Mouse (Mus musculus) embryonic facial prominence, embryonic 10.5 days (tissue): ENCODE measurements around the gene Zfp213. TPM values are rescaled to one million over a fixed set of nuclear protein-coding genes. Genes with fewer than 3 reads are reported as not detected.
"Not testable (repeated sequence)": the region's sequence is repeated elsewhere in the genome, so short reads cannot be mapped to it uniquely, and the experiment has no call there.

Experiments
- DNase-seq: peaks from one replicate; pipeline ENCODE4 v3.0.0-alpha.2; 2017; ENCODE audit warnings: low spot score
- H3K27ac ChIP-seq: fragments of 300-500 bp; sonication (generic); replicated peaks from 2 replicates; pipeline ENCODE4 v1.5.1; 2016; ENCODE audit warnings: mild to moderate bottlenecking
- H3K27me3 ChIP-seq: fragments of 300-500 bp; sonication (generic); replicated peaks from 2 replicates; pipeline ENCODE4 v1.6.1; 2016; ENCODE audit warnings: low read depth, mild to moderate bottlenecking; ENCODE audit not compliant: poor library complexity, severe bottlenecking
- H3K36me3 ChIP-seq: fragments of 300-500 bp; sonication (generic); replicated peaks from 2 replicates; pipeline ENCODE4 v1.6.1; 2016; ENCODE audit warnings: mild to moderate bottlenecking, moderate library complexity
- H3K4me1 ChIP-seq: fragments of 300-500 bp; sonication (generic); 2 replicates; pipeline ENCODE4 v1.6.1; 2016
- H3K4me3 ChIP-seq: fragments of 300-500 bp; sonication (generic); 2 replicates; pipeline ENCODE4 v1.5.1; 2016; ENCODE audit warnings: mild to moderate bottlenecking, moderate library complexity
- H3K9me3 ChIP-seq: fragments of 300-500 bp; sonication (generic); 2 replicates; pipeline ENCODE4 v1.6.1; 2016; ENCODE audit warnings: mild to moderate bottlenecking
- WGBS: fragments of 180-500 bp; shearing (Covaris S2); methylation state at CpG from one replicate; pipeline ENCODE4 v1.1.7; 2016; 5-methylcytosine and 5-hydroxymethylcytosine counted together
- polyA plus RNA-seq: library from polyadenylated mRNA; unstranded; fragments of >200 nt; fragmentation: Nextera tagmentation; extraction: Ambion mirVana; gene quantifications from 2 replicates; pipeline ENCODE4 v1.2.1, GENCODE M21; 2016

Gene Zfp213
- polyA plus RNA-seq, 1 experiment from 2014 or later = 27.2 TPM

- no peaks in the 10 kb centered on the region for H3K36me3 ChIP-seq
- no peaks in the 10 kb centered on the region for H3K9me3 ChIP-seq
- H3K27me3 ChIP-seq = peaks cover 52% of the 10 kb centered on the region
- H3K27ac ChIP-seq = no peak overlapping the region
- peaks cover 43% of the 10 kb centered on the region for H3K4me1 ChIP-seq
- 26% methylated on average over 3 of the region's 3 CpGs for WGBS
- H3K4me3 ChIP-seq = peak overlapping the region; percentile 44
- no peak for DNase-seq
Measured at GRCm38 (mm10) chr17:23540106-23540505, 23.9 kb downstream of the Zfp213 start.

- Histone ChIP-seq H3K36me3 (no peaks in the 10 kb centered on the region), H3K4me1 (peaks cover 46% of the 10 kb centered on the region), H3K9me3 (no peaks in the 10 kb centered on the region), H3K27ac (no peak overlapping the region), H3K4me3 (no peak overlapping the region), H3K27me3 (peaks cover 55% of the 10 kb centered on the region)
- peak; percentile 6 for DNase-seq
- 88% methylated on average over 5 of the region's 5 CpGs for WGBS
Measured at GRCm38 (mm10) chr17:23539608-23540007, 24.4 kb downstream of the Zfp213 start.

GRCm38 (mm10) chr17:23538299-23539015 lies 25.6 kb downstream of the Zfp213 start:
- H3K4me1 ChIP-seq = peaks cover 44% of the 10 kb centered on the region
- no peaks in the 10 kb centered on the region for H3K9me3 ChIP-seq
- no peak overlapping the region for H3K27ac ChIP-seq
- H3K4me3 ChIP-seq = peak overlapping the region; percentile 55
- 7% methylated on average over 21 of the region's 21 CpGs for WGBS
- no peaks in the 10 kb centered on the region for H3K36me3 ChIP-seq
- peak; percentile 57 for DNase-seq
- peaks cover 62% of the 10 kb centered on the region for H3K27me3 ChIP-seq

GRCm38 (mm10) chr17:23537554-23538255 lies 26.3 kb downstream of the Zfp213 start:
- Histone ChIP-seq H3K4me1 (peaks cover 36% of the 10 kb centered on the region), H3K36me3 (no peaks in the 10 kb centered on the region), H3K9me3 (no peaks in the 10 kb centered on the region), H3K27ac (no peak overlapping the region), H3K4me3 (peak overlapping the region; percentile 55), H3K27me3 (peaks cover 62% of the 10 kb centered on the region)
- peak; percentile 50 for DNase-seq
- WGBS = 6% methylated on average over 27 of the region's 27 CpGs

GRCm38 (mm10) chr17:23535046-23535788 lies 28.8 kb downstream of the Zfp213 start:
- H3K36me3 ChIP-seq, H3K27ac ChIP-seq, H3K9me3 ChIP-seq: not testable (repeated sequence)
- peak overlapping the region; percentile 40 for H3K4me3 ChIP-seq
- peaks cover 17% of the 10 kb centered on the region for H3K4me1 ChIP-seq
- peak; percentile 64 for DNase-seq
- 1% methylated on average over 18 of the region's 29 CpGs for WGBS
- H3K27me3 ChIP-seq = peaks cover 48% of the 10 kb centered on the region

- not testable (repeated sequence) for H3K27ac ChIP-seq, H3K9me3 ChIP-seq, H3K36me3 ChIP-seq
- 5% methylated on average over 11 of the region's 23 CpGs for WGBS
- Histone ChIP-seq H3K27me3 (peaks cover 34% of the 10 kb centered on the region), H3K4me3 (peak overlapping the region; percentile 29; the same call in 1 of the 2 replicates), H3K4me1 (peaks cover 14% of the 10 kb centered on the region)
- peak; percentile 18 for DNase-seq
Measured at GRCm38 (mm10) chr17:23533591-23534490, 30.2 kb downstream of the Zfp213 start.

GRCm38 (mm10) chr17:23531408-23531807 lies 32.6 kb downstream of the Zfp213 start:
- not testable (repeated sequence) for H3K4me1 ChIP-seq, H3K4me3 ChIP-seq, H3K36me3 ChIP-seq, H3K9me3 ChIP-seq, DNase-seq, H3K27ac ChIP-seq
- H3K27me3 ChIP-seq = peaks cover 12% of the 10 kb centered on the region
- WGBS = 25% methylated on average over 1 of the region's 1 CpGs

- not testable (repeated sequence) for H3K4me3 ChIP-seq, H3K27ac ChIP-seq, H3K4me1 ChIP-seq, H3K9me3 ChIP-seq, H3K36me3 ChIP-seq, DNase-seq, H3K27me3 ChIP-seq
- 74% methylated on average over 30 of the region's 30 CpGs for WGBS
Measured at GRCm38 (mm10) chr17:23522941-23523732, 40.9 kb downstream of the Zfp213 start.

GRCm38 (mm10) chr17:23518701-23519423 lies 45.2 kb downstream of the Zfp213 start:
- H3K9me3 ChIP-seq = peaks cover 14% of the 10 kb centered on the region
- no peaks in the 10 kb centered on the region for H3K4me1 ChIP-seq
- H3K27me3 ChIP-seq = no peaks in the 10 kb centered on the region
- H3K4me3 ChIP-seq = no peak overlapping the region
- no peak for DNase-seq
- WGBS = 73% methylated on average over 2 of the region's 2 CpGs
- H3K36me3 ChIP-seq = no peaks in the 10 kb centered on the region
- no peak overlapping the region for H3K27ac ChIP-seq
